Mouse (Mus musculus): ENCODE measurements around the gene Dnajc11. TPM values are rescaled to one million over a fixed set of nuclear protein-coding genes. Genes with fewer than 3 reads are reported as not detected.

Gene Dnajc11
- total RNA-seq, 2 experiments from 2014 or later = 66.9 to 70.5 TPM

DNA sequence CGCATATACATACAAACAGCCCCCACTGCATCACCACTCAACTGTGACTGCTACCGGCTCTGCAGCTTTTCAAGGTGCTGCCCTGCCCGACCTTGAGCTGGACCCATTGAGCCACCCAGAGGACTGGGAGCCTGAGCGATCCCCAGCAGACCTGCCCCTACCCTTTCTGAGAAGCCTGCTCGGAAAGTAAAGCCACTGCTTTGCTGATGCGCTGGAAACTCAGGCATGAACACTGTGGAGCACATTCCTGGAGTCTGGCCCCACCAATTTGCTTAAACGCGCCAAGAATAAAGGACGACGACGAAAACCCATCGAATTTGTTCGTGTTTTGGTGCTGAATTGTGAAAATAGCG, 74.6 kb downstream of the Dnajc11 start:
- DNase-seq (ENCODE audit: low spot score in 2 of 2) = no peak

- DNase-seq (ENCODE audit: low spot score in 2 of 2) = peak; percentile 91 to 94
Measured at GRCm38 (mm10) chr4:152008622-152009075, 75.2 kb downstream of the Dnajc11 start, which contains the start of gene Klhl21. Gene Klhl21 (plus strand): TSS chr4:152008803.

GRCm38 (mm10) chr4:152009076-152010051, 75.9 kb downstream of the Dnajc11 start:
- peak; percentile 69 to 87 for DNase-seq (ENCODE audit: low spot score in 2 of 2)

GRCm38 (mm10) chr4:152010091-152010706, 76.7 kb downstream of the Dnajc11 start:
- DNase-seq (ENCODE audit: low spot score in 2 of 2) = no peak

GRCm38 (mm10) chr4:152010707-152011134, 77.2 kb downstream of the Dnajc11 start:
- no peak for DNase-seq (ENCODE audit: low spot score in 2 of 2)

DNA sequence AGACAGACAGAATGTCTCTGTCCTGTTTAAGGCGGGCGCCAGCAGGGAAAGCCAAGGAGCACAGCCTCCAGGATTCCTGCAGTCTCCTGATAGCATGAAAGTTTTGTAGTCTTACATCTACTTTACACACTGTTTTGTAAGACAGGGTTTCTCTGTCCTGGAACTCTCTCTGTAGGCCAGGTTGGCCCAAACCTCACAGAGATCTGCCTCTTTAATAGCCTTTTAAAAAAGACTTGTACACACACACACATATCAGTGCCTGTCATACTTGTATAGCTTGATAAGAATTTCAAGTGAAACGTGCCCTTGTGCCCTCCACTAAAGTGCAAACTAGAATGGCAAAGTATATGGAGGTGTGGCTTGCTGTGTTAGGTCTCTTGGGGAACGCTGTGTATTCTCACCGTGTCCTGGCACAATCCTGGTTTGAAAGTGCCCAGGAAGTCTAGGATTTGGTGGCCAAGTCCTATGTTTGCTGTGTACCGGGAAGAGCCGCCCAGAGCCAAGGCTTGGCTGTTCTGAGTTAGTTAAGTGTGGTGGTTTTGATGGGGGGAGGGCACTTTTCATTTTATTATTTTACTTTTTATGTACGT, 77.8 kb downstream of the Dnajc11 start:
- DNase-seq (ENCODE audit: low spot score in 2 of 2) = no peak

DNA sequence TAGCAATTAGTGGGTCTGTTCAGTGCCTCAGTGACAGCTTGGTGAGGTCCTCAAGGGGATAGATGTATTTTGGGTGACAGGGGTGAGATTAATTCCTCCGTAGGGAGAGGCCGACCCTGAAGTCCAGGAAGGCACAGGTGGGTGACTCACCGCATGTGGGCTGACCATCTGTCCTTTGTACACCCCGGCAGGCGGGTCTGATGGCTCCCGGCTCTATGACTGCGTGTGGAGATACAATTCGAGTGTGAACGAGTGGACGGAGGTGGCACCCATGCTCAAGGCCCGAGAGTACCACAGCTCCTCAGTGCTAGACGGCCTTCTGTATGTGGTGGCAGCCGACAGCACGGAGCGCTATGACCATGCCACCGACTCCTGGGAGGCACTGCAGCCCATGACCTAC, 78.6 kb downstream of the Dnajc11 start:
- DNase-seq (ENCODE audit: low spot score in 2 of 2) = no peak

DNA sequence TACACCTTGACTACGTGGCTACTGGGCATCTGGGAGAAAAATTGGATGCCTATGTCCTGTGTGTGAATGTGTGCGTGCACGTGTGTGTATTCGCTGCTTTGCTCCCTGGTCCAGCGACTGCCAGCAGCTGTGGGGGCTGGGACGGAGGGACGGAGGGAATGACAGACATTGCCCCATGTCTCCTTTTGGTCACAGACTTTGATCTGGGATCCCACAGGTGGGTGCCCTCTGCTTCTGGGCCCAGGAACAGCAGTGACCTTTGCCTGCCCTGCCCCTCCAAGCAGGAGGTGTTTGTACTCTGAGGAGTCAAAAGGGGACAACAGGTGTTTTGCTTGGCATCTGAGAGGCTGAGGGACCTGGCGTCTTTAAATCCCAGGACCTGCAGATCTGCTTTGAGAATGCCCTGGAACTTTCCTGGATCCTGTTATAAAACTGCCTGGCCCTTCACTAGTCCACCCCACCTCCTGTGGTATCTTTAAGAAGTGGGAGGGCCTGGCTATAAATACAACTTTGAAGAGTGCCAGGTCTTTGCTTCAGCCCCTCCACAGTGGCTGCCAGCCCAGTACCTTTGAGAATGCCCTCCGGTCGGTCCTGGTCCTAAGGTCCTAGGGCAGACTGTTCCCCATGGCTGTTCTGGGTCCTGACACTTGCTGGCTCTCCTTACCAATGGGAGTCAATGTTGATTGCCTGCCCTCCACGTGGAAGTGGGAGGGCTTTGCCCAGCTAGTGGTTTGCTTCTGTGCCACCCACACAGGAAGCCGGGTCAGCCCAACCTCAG, 79.7 kb downstream of the Dnajc11 start:
- no peak for DNase-seq (ENCODE audit: low spot score in 2 of 2)

DNA sequence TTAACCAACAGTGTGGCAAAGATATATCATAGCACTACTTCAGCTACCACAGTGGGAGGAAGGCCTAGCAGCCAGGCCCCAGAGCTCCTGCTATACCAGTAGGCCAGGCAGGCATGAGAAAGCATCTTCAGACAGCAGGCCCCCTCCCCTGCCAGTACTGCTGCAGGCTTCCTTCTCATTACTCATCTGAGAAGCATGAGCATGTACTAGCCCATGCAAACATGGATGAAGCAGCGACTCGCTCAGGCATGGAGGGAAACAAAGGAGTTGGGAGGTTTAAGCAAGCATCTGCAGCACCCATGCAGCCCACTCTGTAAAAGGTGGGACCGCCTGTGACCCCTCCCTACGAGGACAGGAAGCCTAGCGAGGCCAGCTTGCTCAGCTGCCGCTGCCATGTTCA, 85.6 kb downstream of the Dnajc11 start:
- DNase-seq (ENCODE audit: low spot score in 2 of 2) = no peak

DNA sequence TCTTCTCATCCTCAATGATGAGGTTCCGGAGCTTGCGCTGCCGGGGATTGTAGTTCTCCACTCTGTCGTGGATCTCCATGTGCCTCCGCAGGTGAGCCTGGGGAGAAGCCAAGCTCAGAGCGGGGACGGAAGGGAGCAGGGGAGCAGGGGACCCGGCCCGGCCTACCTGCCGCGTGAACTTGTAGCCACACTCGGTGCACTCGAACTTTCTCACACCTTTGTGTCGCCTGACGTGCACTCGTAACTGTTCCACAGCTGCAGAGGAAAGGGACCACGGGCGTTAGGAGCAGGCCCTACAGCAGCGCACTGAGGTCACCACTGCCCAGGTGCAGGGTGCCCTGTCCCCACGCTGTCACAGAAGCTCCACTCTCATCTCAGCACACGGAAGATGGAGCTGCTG, 86.5 kb downstream of the Dnajc11 start:
- no peak for DNase-seq (ENCODE audit: low spot score in 2 of 2)

- DNase-seq (ENCODE audit: low spot score in 2 of 2) = no peak
Measured at GRCm38 (mm10) chr4:152021568-152022097, 88.1 kb downstream of the Dnajc11 start.

- DNase-seq (ENCODE audit: low spot score in 2 of 2) = no peak
Measured at GRCm38 (mm10) chr4:152022506-152022905, 89.0 kb downstream of the Dnajc11 start.

DNA sequence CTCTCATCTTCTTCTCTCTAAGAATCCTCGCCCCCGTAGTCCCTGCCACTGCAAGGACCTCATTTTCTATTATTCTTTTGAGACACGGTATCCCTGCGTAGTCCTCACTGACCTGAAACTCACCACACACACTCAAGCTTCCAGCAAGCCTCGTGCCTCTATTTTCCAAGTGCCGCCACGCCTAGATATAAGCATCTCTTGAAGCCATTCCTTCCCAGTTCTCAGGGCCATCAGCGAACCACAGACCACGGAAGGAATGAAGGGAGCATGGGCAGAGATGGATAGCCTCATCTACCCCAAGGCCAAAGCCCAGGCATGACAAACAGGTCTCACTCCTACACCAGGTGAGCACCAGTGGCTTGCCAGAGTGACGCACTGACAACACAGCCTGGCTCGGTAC, 91.0 kb downstream of the Dnajc11 start:
- no peak for DNase-seq (ENCODE audit: low spot score in 2 of 2)

DNA sequence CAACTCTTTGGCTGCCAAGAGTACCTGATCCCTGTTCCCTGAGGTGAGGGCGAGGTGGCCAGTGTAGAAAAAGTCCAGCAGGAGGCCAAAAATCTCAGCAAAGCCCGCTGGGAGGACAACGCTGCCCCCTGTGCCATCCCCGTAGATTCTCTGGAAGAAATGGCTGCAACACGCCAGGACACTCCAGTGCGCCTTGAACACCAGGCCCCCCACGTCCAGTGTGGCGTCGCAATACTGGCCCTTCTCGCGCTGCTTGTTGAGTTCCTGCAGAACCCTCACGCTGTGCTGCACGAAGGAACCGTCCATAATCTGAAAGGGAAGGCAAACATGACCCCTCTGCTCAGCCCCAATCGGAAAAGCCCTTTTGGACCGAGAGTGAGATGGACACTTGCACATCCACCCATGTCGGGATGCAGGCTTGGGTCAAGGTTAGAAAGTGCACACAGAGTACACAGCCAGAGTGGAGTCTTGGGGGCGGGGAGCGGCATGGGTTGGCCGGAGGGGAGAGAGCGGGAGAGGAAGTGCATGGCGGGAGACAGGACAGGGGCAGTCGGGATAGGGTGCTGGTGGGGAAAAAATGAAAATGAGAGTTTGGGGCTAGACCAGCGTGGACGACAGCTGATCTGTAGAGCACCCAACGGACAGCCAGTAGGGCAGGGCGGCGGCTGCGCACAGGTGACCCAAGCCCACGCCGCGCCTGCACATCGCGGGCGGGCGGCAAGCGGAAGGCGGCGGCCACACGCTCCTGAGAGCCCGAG, 93.4 kb downstream of the Dnajc11 start:
- no peak for DNase-seq (ENCODE audit: low spot score in 2 of 2)

DNA sequence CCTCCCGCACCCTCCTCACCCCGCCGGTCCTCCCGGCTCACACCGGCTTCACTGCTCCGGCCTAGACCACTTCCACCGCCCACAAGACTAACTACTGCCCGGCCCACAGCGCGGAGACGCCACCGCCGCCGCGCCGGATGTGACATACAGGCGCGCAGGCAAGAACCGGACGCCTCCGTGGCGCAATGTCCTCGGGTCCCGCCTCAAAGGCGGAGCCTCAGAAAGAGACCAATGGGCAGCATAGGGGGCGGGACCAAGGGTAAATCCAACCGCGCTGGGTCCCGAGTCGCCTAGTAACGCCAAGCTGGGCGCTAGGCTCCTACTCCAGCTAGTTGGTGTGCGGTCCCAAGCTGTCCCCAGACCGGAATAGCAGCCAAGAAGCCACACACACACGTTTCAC, 94.0 kb downstream of the Dnajc11 start, which contains the start of gene Zbtb48:
Zbtb48 (minus strand) TSS at position 148 of the 400 bp plus-strand sequence.
- DNase-seq (ENCODE audit: low spot score in 2 of 2) = peak; percentile 94 to 97

DNA sequence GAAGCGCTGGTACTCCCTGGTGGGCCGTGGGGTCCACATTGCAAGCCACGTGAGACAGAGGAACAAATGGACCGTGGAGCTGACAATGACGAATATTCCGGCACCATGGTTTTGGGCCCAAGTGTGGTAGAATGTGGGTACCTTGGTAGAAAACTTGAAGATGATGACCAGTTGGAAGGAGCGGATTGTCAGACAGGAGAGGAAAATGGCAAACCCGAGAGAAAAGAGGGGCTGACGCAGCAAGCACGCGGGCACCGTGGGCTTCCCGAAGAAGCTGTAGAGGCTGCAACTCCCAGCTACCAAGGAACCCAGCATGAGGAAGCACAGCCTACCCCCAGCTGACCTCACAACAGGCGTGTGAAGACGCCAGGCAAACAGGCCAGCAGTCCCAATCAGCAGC, 95.0 kb downstream of the Dnajc11 start:
- no peak for DNase-seq (ENCODE audit: low spot score in 2 of 2)

DNA sequence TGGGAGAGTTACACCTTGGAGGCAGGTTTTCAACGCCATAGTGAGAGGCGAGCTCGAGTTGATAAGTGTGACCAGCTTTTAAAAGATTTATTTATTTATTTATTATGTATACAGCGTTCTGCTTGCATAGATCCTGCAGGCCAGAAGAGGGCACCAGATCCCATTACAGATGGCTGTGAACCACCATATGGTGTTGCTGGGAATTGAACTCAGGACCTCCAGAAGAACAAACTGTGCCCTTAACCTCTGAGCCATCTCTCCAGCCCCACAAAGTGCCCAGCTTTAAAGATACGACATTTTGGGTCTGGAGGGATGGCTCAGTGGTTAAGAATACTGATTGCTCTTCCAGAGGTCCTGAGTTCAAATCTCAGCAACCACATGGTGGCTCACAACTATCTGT, 95.6 kb downstream of the Dnajc11 start:
- no peak for DNase-seq (ENCODE audit: low spot score in 2 of 2)

DNA sequence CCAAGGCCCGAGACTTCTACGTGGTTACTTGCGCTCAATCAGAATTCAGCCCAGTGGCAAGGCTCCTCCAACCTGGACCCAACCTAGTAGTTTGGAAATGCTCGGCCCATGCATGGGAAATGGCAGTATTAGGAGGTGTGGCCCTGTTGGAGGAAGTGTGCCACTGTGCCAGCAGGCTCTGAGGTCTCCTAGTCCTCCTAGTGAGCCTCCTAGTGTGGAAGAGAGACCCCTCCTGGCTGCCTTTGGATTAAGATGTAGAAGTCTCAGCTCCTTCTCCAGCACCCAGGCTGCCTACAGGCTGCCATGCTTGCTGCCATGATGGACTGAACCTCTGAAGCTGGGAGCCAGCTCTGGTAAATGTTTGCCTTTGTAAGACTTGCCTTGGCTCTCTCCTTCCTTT, 96.5 kb downstream of the Dnajc11 start:
- DNase-seq (ENCODE audit: low spot score in 2 of 2) = no peak

All from layer of hippocampus, postnatal 14 days (tissue).